Mouse (Mus musculus) thymus, adult 2 months (tissue): ENCODE measurements at regions not wholly inside any gene's neighbourhood (a gene's known extent, or its start where the extent isn't known, plus 50 kb on each side); places are given as distances from the start of the nearest gene placed in this dataset.

Experiments
- CTCF ChIP-seq: fragments of 200-500 bp; IDR thresholded peaks from 2 replicates; pipeline ENCODE4 v1.5.1; 2012; ENCODE audit warnings: mild to moderate bottlenecking, control low read depth, low read length, moderate library complexity, borderline replicate concordance; ENCODE audit not compliant: control insufficient read depth, poor library complexity, insufficient read depth; ENCODE audit errors: extremely low read depth
- POLR2A ChIP-seq: fragments of 200-500 bp; IDR thresholded peaks from 2 replicates; pipeline ENCODE4 v1.6.1; 2012; ENCODE audit warnings: mild to moderate bottlenecking, low read length, control low read depth, moderate library complexity; ENCODE audit not compliant: control insufficient read depth, poor library complexity, insufficient read depth; ENCODE audit errors: extremely low read depth

DNA sequence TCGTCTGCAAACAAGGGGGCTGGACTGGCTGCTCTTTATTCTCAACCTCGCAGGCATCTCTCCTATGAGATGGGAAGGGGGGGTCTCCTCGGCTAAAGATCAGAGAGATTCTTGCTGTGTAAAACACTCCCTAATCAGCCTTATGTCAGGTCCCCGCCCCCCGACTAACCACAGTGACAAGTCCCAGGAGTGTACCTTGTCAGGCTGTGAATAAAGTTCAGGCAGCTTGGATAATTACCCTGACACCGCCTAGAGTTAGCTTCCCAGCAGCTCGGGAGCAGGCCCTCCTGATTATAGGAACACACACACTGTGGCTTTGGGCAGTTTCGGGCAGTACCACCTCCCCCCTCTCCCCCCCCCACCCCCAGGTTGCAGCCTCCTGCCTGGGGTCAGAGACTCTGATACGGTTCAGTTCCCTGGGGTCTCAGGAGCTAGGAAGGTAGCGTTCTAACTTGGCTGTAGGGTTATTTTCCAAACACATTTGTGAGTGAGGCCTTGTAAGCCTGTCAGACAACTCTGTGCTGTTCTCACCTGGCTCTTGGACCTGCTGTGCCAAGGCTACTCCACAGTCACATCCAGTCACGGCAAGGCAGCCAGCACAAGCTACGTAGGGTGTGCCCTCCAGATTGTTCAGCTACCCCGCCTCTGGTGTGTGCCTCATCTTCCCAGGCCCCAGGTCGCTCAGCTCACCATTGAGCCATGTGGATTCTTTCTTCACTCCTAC lies 461.0 kb upstream of the Zmiz1 start:
- TF ChIP-seq CTCF (no peak), POLR2A (no peak)
